23 mouse cellular contexts compared by ENCODE assay signal in genomic region chr7:35563071-35563470, GRCm38 (mm10). TPM values are rescaled to one million over a fixed set of nuclear protein-coding genes. Genes with fewer than 3 reads are reported as not detected.
DNase-seq lines count a peak whose midpoint lies in the region; ATAC-seq and TF ChIP-seq lines count a peak whose summit lies in the region.
"Had no signal": no experiment of that assay in that cellular context is flagged by ENCODE, and none has a peak within 500 bp of the region (broad histone marks: within the 10 kb centered on the region; RNA-seq: fewer than 3 reads in every experiment).

No protein-coding gene starts in this region.

- TF ChIP-seq CTCF in intestine, postnatal 0 days (IDR thresholded peaks at IDR 0.05; ENCODE audit: low read depth), result no peak
- no peak for TF ChIP-seq CTCF in E14TG2a.4 (conservative IDR thresholded peaks at IDR 0.05; ENCODE audit: low read length)

- H3K36me3 ChIP-seq in intestine, embryonic 15.5 days, result no peaks in the 10 kb centered on the region
- H3K36me3 ChIP-seq in intestine, postnatal 0 days (ENCODE audit: control insufficient read depth, insufficient read depth), result no peaks in the 10 kb centered on the region
- H3K36me3 ChIP-seq in liver, embryonic 13.5 days, result no peaks in the 10 kb centered on the region
- no peaks in the 10 kb centered on the region for H3K36me3 ChIP-seq in liver, embryonic 11.5 days (ENCODE audit: control insufficient read depth, insufficient read depth, low read length)
- no peaks in the 10 kb centered on the region for H3K36me3 ChIP-seq in E14TG2a.4 (ENCODE audit: insufficient read depth, low read length)
- H3K36me3 ChIP-seq in intestine, embryonic 16.5 days (ENCODE audit: control insufficient read depth, insufficient read depth, low read length), result no peaks in the 10 kb centered on the region
- H3K36me3 ChIP-seq: embryonic facial prominence, embryonic 12.5 days; embryonic facial prominence, embryonic 15.5 days; hindbrain, embryonic 12.5 days; hindbrain, embryonic 15.5 days had no signal

- peak; percentile 14; the same call in 1 of the 2 replicates for ATAC-seq in intestine, embryonic 15.5 days
- no peak for ATAC-seq in intestine, postnatal 0 days
- ATAC-seq in liver, embryonic 13.5 days (ENCODE audit: low read depth), result no peak
- ATAC-seq in liver, embryonic 11.5 days (replicated peaks; ENCODE audit: low FRiP score), result no peak
- 0 out of 2 replicates have a peak, but pooled peaks have one; percentile 16 for ATAC-seq in intestine, embryonic 16.5 days
- ATAC-seq: forebrain, embryonic 14.5 days; forebrain, postnatal 0 days had no signal

- no peaks in the 10 kb centered on the region for H3K9me3 ChIP-seq in intestine, embryonic 15.5 days
- no peaks in the 10 kb centered on the region for H3K9me3 ChIP-seq in intestine, postnatal 0 days (ENCODE audit: control insufficient read depth)
- no peaks in the 10 kb centered on the region for H3K9me3 ChIP-seq in liver, embryonic 13.5 days (replicated peaks)
- no peaks in the 10 kb centered on the region for H3K9me3 ChIP-seq in liver, embryonic 11.5 days (ENCODE audit: control insufficient read depth, low read length)
- no peaks in the 10 kb centered on the region for H3K9me3 ChIP-seq in E14TG2a.4 (ENCODE audit: low read length)
- H3K9me3 ChIP-seq in intestine, embryonic 16.5 days (ENCODE audit: control insufficient read depth, low read length), result no peaks in the 10 kb centered on the region
- H3K9me3 ChIP-seq: embryonic facial prominence, embryonic 12.5 days; embryonic facial prominence, embryonic 15.5 days; hindbrain, embryonic 12.5 days; hindbrain, embryonic 15.5 days had no signal

- H3K4me2 ChIP-seq in intestine, embryonic 15.5 days (replicated peaks), result no peak overlapping the region
- H3K4me2 ChIP-seq in intestine, postnatal 0 days (replicated peaks; ENCODE audit: low read depth), result no peak overlapping the region
- H3K4me2 ChIP-seq in liver, embryonic 13.5 days, result no peak overlapping the region
- no peak overlapping the region for H3K4me2 ChIP-seq in liver, embryonic 11.5 days
- H3K4me2 ChIP-seq in intestine, embryonic 16.5 days (ENCODE audit: low read depth, low read length), result no peak overlapping the region
- H3K4me2 ChIP-seq: embryonic facial prominence, embryonic 12.5 days; embryonic facial prominence, embryonic 15.5 days; heart, embryonic 11.5 days; hindbrain, embryonic 12.5 days; hindbrain, embryonic 15.5 days had no signal

- no peaks in the 10 kb centered on the region for H3K4me1 ChIP-seq in intestine, embryonic 15.5 days (replicated peaks)
- peaks cover 3% of the 10 kb centered on the region; the same call in 1 of the 2 replicates for H3K4me1 ChIP-seq in intestine, postnatal 0 days (replicated peaks; ENCODE audit: control insufficient read depth, insufficient read depth, low read length)
- H3K4me1 ChIP-seq in liver, embryonic 13.5 days (replicated peaks), result peaks cover 61% of the 10 kb centered on the region
- H3K4me1 ChIP-seq in liver, embryonic 11.5 days (replicated peaks; ENCODE audit: control insufficient read depth, insufficient read depth, low read length), result peaks cover 31% of the 10 kb centered on the region
- peaks cover 27% of the 10 kb centered on the region for H3K4me1 ChIP-seq in E14TG2a.4 (replicated peaks; ENCODE audit: low read depth, low read length)
- peaks cover 2% of the 10 kb centered on the region; the same call in 1 of the 2 replicates for H3K4me1 ChIP-seq in intestine, embryonic 16.5 days (ENCODE audit: control insufficient read depth, insufficient read depth, low read length)
- H3K4me1 ChIP-seq: embryonic facial prominence, embryonic 12.5 days; embryonic facial prominence, embryonic 15.5 days; hindbrain, embryonic 12.5 days; hindbrain, embryonic 15.5 days had no signal

- no peak overlapping the region for H3K27ac ChIP-seq in intestine, embryonic 15.5 days
- H3K27ac ChIP-seq in intestine, postnatal 0 days (ENCODE audit: low read depth, low read length), result no peak overlapping the region
- no peak overlapping the region; the same call in 1 of the 2 replicates for H3K27ac ChIP-seq in liver, embryonic 13.5 days
- no peak overlapping the region for H3K27ac ChIP-seq in liver, embryonic 11.5 days (ENCODE audit: low read depth, low read length)
- H3K27ac ChIP-seq in intestine, embryonic 16.5 days (ENCODE audit: low read length), result no peak overlapping the region
- H3K27ac ChIP-seq: embryonic facial prominence, embryonic 12.5 days; embryonic facial prominence, embryonic 15.5 days; hindbrain, embryonic 12.5 days; hindbrain, embryonic 15.5 days had no signal

- H3K27me3 ChIP-seq in intestine, embryonic 15.5 days (replicated peaks), result no peaks in the 10 kb centered on the region
- H3K27me3 ChIP-seq in intestine, postnatal 0 days (replicated peaks; ENCODE audit: control insufficient read depth, insufficient read depth, low read length), result no peaks in the 10 kb centered on the region
- H3K27me3 ChIP-seq in liver, embryonic 13.5 days, result no peaks in the 10 kb centered on the region
- H3K27me3 ChIP-seq in liver, embryonic 11.5 days (replicated peaks; ENCODE audit: control insufficient read depth, insufficient read depth, low read length), result no peaks in the 10 kb centered on the region
- peaks cover 11% of the 10 kb centered on the region for H3K27me3 ChIP-seq in E14TG2a.4 (ENCODE audit: insufficient read depth, low read length)
- no peaks in the 10 kb centered on the region for H3K27me3 ChIP-seq in intestine, embryonic 16.5 days (replicated peaks; ENCODE audit: control insufficient read depth, insufficient read depth, low read length)
- H3K27me3 ChIP-seq: embryonic facial prominence, embryonic 12.5 days; embryonic facial prominence, embryonic 15.5 days; hindbrain, embryonic 12.5 days; hindbrain, embryonic 15.5 days had no signal

- DNase-seq in liver, embryonic 13.5 days, result no peak
- no peak for DNase-seq in liver, embryonic 11.5 days (ENCODE audit: low spot score)
- no peak for DNase-seq in frontal cortex, adult 2 months (ENCODE audit: extremely low spot score in 1 of 2, low spot score in 1 of 2)
- DNase-seq: adrenal gland, adult 2 months; adrenal gland, postnatal 14 days; B cell, adult 2 months; cerebellum, adult 11 months; cerebellum, adult 8-10 months; cerebellum, postnatal 10 days; forebrain, postnatal 0 days; gastrocnemius, postnatal 25 days; heart, adult 18-20 months had no signal

- H3K4me3 ChIP-seq in intestine, embryonic 15.5 days (replicated peaks), result no peak overlapping the region
- H3K4me3 ChIP-seq in intestine, postnatal 0 days (ENCODE audit: low read depth, low read length), result no peak overlapping the region
- no peak overlapping the region for H3K4me3 ChIP-seq in liver, embryonic 13.5 days (replicated peaks)
- no peak overlapping the region for H3K4me3 ChIP-seq in liver, embryonic 11.5 days (ENCODE audit: low read depth, low read length)
- H3K4me3 ChIP-seq in E14TG2a.4 (replicated peaks; ENCODE audit: low read length), result peak overlapping the region; percentile 41
- no peak overlapping the region for H3K4me3 ChIP-seq in intestine, embryonic 16.5 days (ENCODE audit: low read length)
- H3K4me3 ChIP-seq: embryonic facial prominence, embryonic 12.5 days; embryonic facial prominence, embryonic 15.5 days; hindbrain, embryonic 12.5 days; hindbrain, embryonic 15.5 days had no signal

- WGBS in intestine, embryonic 15.5 days, result 73% methylated on average over 11 of the region's 11 CpGs
- 68% methylated on average over 11 of the region's 11 CpGs for WGBS in intestine, postnatal 0 days
- WGBS in liver, embryonic 13.5 days (ENCODE audit: insufficient replicate concordance), result 61% methylated on average over 11 of the region's 11 CpGs
- 61% methylated on average over 11 of the region's 11 CpGs for WGBS in liver, embryonic 11.5 days
- 60% methylated on average over 11 of the region's 11 CpGs for WGBS in intestine, embryonic 16.5 days

- no peak overlapping the region for H3K9ac ChIP-seq in intestine, embryonic 15.5 days
- H3K9ac ChIP-seq in intestine, postnatal 0 days (ENCODE audit: low read depth, low read length), result no peak overlapping the region
- H3K9ac ChIP-seq in liver, embryonic 13.5 days, result peak overlapping the region; percentile 9; the same call in 1 of the 2 replicates
- H3K9ac ChIP-seq in liver, embryonic 11.5 days (ENCODE audit: low read depth, low read length), result no peak overlapping the region
- no peak overlapping the region for H3K9ac ChIP-seq in intestine, embryonic 16.5 days (ENCODE audit: low read depth, low read length)
- H3K9ac ChIP-seq: embryonic facial prominence, embryonic 12.5 days; embryonic facial prominence, embryonic 15.5 days; forebrain, postnatal 0 days; hindbrain, embryonic 12.5 days; hindbrain, embryonic 15.5 days had no signal

RNA-seq across cellular contexts. Expression of gene Nudt19, which starts 7.0 kb away (rescaled TPM):
- 122 and 129 TPM in 2 replicates for polyA plus RNA-seq in intestine, embryonic 15.5 days (2015; fragmentation: Nextera tagmentation; extraction: Ambion mirVana)
- polyA plus RNA-seq in intestine, postnatal 0 days (2015; fragmentation: Nextera tagmentation; extraction: Ambion mirVana), result 81.1 and 87.4 TPM in 2 replicates
- polyA plus RNA-seq in liver, embryonic 13.5 days (2015; fragmentation: Nextera tagmentation; extraction: Ambion mirVana), result 96.0 and 105 TPM in 2 replicates
- 125 and 144 TPM in 2 replicates for polyA plus RNA-seq in liver, embryonic 11.5 days (2014; fragmentation: Nextera tagmentation; extraction: Ambion mirVana)
- 120 and 128 TPM in 2 replicates for polyA plus RNA-seq in intestine, embryonic 16.5 days (2015; fragmentation: Nextera tagmentation; extraction: Ambion mirVana)
- polyA plus RNA-seq in frontal cortex, adult 2 months (2012; rRNA removed), result 129 and 140 TPM in 2 replicates

RNA-seq across cellular contexts. Expression of gene Rgs9bp, which starts 22.3 kb away (rescaled TPM):
- polyA plus RNA-seq in intestine, embryonic 15.5 days (2015; fragmentation: Nextera tagmentation; extraction: Ambion mirVana), result 0.06 and 0.09 TPM in 2 replicates
- 0.03 TPM in 2 replicates for polyA plus RNA-seq in intestine, postnatal 0 days (2015; fragmentation: Nextera tagmentation; extraction: Ambion mirVana)
- 0.03 and 0.05 TPM in 2 replicates for polyA plus RNA-seq in liver, embryonic 13.5 days (2015; fragmentation: Nextera tagmentation; extraction: Ambion mirVana)
- polyA plus RNA-seq in liver, embryonic 11.5 days (2014; fragmentation: Nextera tagmentation; extraction: Ambion mirVana), result 0.22 and 0.40 TPM in 2 replicates
- 0.04 and 0.09 TPM in 2 replicates for polyA plus RNA-seq in intestine, embryonic 16.5 days (2015; fragmentation: Nextera tagmentation; extraction: Ambion mirVana)
- 0.16 and 0.19 TPM in 2 replicates for polyA plus RNA-seq in frontal cortex, adult 2 months (2012; rRNA removed)

RNA-seq across cellular contexts. Expression of gene Ankrd27, which starts 23.0 kb away (rescaled TPM):
- polyA plus RNA-seq in intestine, embryonic 15.5 days (2015; fragmentation: Nextera tagmentation; extraction: Ambion mirVana), result 34.6 and 38.0 TPM in 2 replicates
- 10.0 and 11.1 TPM in 2 replicates for polyA plus RNA-seq in intestine, postnatal 0 days (2015; fragmentation: Nextera tagmentation; extraction: Ambion mirVana)
- polyA plus RNA-seq in liver, embryonic 13.5 days (2015; fragmentation: Nextera tagmentation; extraction: Ambion mirVana), result 26.1 and 31.7 TPM in 2 replicates
- polyA plus RNA-seq in liver, embryonic 11.5 days (2014; fragmentation: Nextera tagmentation; extraction: Ambion mirVana), result 63.1 and 71.3 TPM in 2 replicates
- 32.4 and 34.9 TPM in 2 replicates for polyA plus RNA-seq in intestine, embryonic 16.5 days (2015; fragmentation: Nextera tagmentation; extraction: Ambion mirVana)
- polyA plus RNA-seq in frontal cortex, adult 2 months (2012; rRNA removed), result 30.1 and 30.6 TPM in 2 replicates

RNA-seq across cellular contexts. Expression of gene Tdrd12, which starts 25.5 kb away (rescaled TPM):
- polyA plus RNA-seq in intestine, embryonic 15.5 days (2015; fragmentation: Nextera tagmentation; extraction: Ambion mirVana), result 0.57 and 1.2 TPM in 2 replicates
- polyA plus RNA-seq in intestine, postnatal 0 days (2015; fragmentation: Nextera tagmentation; extraction: Ambion mirVana), result 1.5 and 2.0 TPM in 2 replicates
- 0.07 and 0.33 TPM in 2 replicates for polyA plus RNA-seq in liver, embryonic 13.5 days (2015; fragmentation: Nextera tagmentation; extraction: Ambion mirVana)
- polyA plus RNA-seq in liver, embryonic 11.5 days (2014; fragmentation: Nextera tagmentation; extraction: Ambion mirVana), result 0.22 and 0.29 TPM in 2 replicates
- polyA plus RNA-seq in intestine, embryonic 16.5 days (2015; fragmentation: Nextera tagmentation; extraction: Ambion mirVana), result 0.98 and 1.6 TPM in 2 replicates
- polyA plus RNA-seq in frontal cortex, adult 2 months (2012; rRNA removed), result 0.36 and 0.38 TPM in 2 replicates
- polyA plus RNA-seq: adrenal gland, adult 2 months; forebrain, embryonic 11.5 days had no signal

Comparison
In these comparisons a context has a peak if more than half of its experiments do, and no peak if none do; other contexts are left out.
1. ATAC-seq: peak in intestine, embryonic 15.5 days (single experiment) and intestine, embryonic 16.5 days (single experiment); none in intestine, postnatal 0 days (single experiment), liver, embryonic 13.5 days (single experiment) and liver, embryonic 11.5 days (single experiment).